Mouse (Mus musculus) liver, embryonic 15.5 days (tissue): ENCODE data around the gene Als2. TPM values are rescaled to one million over a fixed set of nuclear protein-coding genes. Genes with fewer than 3 reads are reported as not detected.

ENCODE experiments used
- ATAC-seq: fragments of 200-750 bp; cut with Nextera tagmentation; 2 replicates; pipeline ENCODE4 v1.8.0; 2017; ENCODE audit warnings: moderate number of reproducible peaks, mild to moderate bottlenecking, moderate library complexity; ENCODE audit not compliant: insufficient read depth
- H3K27ac ChIP-seq: fragments of 300-500 bp; sonication (generic); replicated peaks from 2 replicates; pipeline ENCODE4 v1.5.1; 2015; ENCODE audit warnings: mild to moderate bottlenecking, inconsistent platforms
- H3K27me3 ChIP-seq: fragments of 300-500 bp; sonication (generic); 2 replicates; pipeline ENCODE4 v1.6.1; 2015; ENCODE audit warnings: mild to moderate bottlenecking, inconsistent platforms
- H3K36me3 ChIP-seq: fragments of 300-500 bp; sonication (generic); replicated peaks from 2 replicates; pipeline ENCODE4 v1.6.1; 2015; ENCODE audit warnings: moderate library complexity, mild to moderate bottlenecking, inconsistent platforms
- H3K4me1 ChIP-seq: fragments of 300-500 bp; sonication (generic); replicated peaks from 2 replicates; pipeline ENCODE4 v1.6.1; 2015; ENCODE audit warnings: inconsistent platforms
- H3K4me2 ChIP-seq: fragments of 300-500 bp; sonication (generic); 2 replicates; pipeline ENCODE4 v1.6.1; 2015; ENCODE audit warnings: moderate library complexity, mild to moderate bottlenecking, inconsistent platforms
- H3K4me3 ChIP-seq: fragments of 300-500 bp; sonication (generic); replicated peaks from 2 replicates; pipeline ENCODE4 v1.5.1; 2015; ENCODE audit warnings: mild to moderate bottlenecking, inconsistent platforms
- H3K9ac ChIP-seq: fragments of 300-500 bp; sonication (generic); 2 replicates; pipeline ENCODE4 v1.6.1; 2015; ENCODE audit warnings: moderate library complexity, mild to moderate bottlenecking, inconsistent platforms
- H3K9me3 ChIP-seq: fragments of 300-500 bp; sonication (generic); replicated peaks from 2 replicates; pipeline ENCODE4 v1.6.1; 2016; ENCODE audit warnings: inconsistent platforms
- WGBS: fragments of 180-500 bp; shearing (Covaris S2); methylation state at CpG from one replicate; pipeline ENCODE4 v1.1.7; 2015; ENCODE audit warnings: mixed read lengths; ENCODE audit not compliant: insufficient replicate concordance; 5-methylcytosine and 5-hydroxymethylcytosine counted together
- polyA plus RNA-seq: library from polyadenylated mRNA; unstranded; fragments of >200 nt; fragmentation: Nextera tagmentation; extraction: Ambion mirVana; gene quantifications from 2 replicates; pipeline ENCODE4 v1.2.1, GENCODE M21; 2015

The Als2 gene
- polyA plus RNA-seq: 5.7 and 6.6 TPM in 2 replicates

DNA sequence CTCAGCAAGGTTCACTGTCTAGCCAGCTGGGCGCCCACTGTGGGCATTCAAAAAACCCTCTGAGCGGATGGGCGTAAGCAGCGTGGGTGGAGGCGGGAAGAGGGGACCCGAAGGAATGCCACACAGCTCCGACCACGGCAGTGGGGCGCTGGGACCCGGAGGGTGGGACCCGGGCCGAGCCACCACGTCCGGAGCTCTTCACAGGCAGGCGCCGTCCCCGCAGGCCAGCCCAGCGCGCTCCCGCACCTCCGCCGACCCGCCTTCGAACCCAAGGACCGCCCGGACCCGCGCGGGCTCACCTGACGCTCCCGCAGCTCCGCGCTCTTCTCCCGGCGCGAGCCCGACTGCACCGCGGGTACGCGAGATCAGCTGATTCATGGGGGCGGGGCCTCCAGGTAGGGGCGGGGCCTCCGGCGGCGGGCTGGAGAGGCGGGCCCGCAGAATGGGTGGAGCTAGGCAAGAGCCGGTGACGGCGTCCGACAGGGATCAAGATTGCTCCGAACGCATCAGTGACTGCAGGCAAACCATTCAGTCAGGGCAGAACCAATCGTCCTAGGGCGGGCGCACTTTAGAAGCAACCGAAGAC is at the start of gene Als2:
TSS of gene Als2 (minus strand) at position 376 of the 586 bp plus-strand sequence.
- Histone ChIP-seq H3K4me1 (peaks cover 30% of the 10 kb centered on the region), H3K4me2 (peak within 1 kb of the TSS; percentile 95), H3K9ac (peak within 1 kb of the TSS; percentile 87), H3K27ac (peak within 1 kb of the TSS; percentile 80), H3K4me3 (peak within 1 kb of the TSS; percentile 88), H3K36me3 (no peaks in the 10 kb centered on the region), H3K27me3 (no peaks in the 10 kb centered on the region), H3K9me3 (no peaks in the 10 kb centered on the region)
- under 1% methylated on average over 58 of the region's 58 CpGs for WGBS
- ATAC-seq: peak; percentile 93

DNA sequence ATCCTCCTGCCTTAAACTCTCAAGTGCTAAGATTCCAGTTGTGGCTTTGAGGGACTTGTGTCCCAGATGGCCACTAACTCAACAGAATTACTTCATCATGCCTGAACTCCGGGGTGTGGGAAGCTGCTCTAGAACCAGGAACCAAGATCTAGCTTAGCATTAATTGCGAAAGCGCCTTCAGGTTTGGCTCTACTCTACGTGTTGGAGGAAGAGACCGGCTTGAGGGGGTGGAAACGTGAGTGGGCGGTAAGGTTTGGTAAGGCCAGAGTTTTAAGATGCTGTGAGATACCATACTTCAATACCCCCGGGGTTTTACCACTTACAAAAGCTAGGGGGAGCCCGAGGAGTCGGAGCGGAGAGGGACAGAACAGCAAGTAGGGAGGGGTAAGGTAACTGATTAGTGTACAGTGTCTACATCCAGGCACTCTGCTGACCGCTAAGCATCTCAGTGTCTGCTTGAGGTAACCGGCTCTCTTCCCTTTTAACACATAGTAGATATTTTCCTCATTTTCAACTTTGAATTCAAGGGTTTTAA is 49.4 kb upstream of the Als2 start:
- no peak for ATAC-seq
- 60% methylated on average over 13 of the region's 13 CpGs for WGBS
- no peaks in the 10 kb centered on the region for H3K4me1 ChIP-seq

DNA sequence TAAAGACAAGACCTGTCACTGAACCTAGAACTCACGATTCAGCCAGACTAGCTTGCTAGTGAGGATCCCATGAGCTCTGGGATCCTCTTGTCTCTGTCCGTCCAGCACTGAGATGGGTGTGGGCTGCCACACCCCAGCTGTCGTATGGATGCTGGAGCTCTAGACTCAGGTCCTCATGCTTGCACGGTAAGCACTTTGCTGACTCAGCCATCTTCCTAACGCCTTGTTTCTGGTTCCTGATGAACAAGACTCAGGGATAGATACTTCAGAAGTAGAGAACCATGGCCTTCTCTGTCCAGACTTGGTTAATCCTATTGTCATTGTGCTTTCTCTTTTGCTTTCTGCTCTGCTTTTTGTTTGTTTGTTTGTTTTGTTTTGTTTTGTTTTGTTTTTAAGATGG is 48.8 kb upstream of the Als2 start:
- Histone ChIP-seq H3K27me3 (no peaks in the 10 kb centered on the region), H3K4me1 (no peaks in the 10 kb centered on the region), H3K36me3 (no peaks in the 10 kb centered on the region), H3K4me3 (no peak overlapping the region), H3K4me2 (no peak overlapping the region), H3K9ac (no peak overlapping the region), H3K9me3 (no peaks in the 10 kb centered on the region), H3K27ac (no peak overlapping the region)
- 47% methylated on average over 5 of the region's 5 CpGs for WGBS
- no peak for ATAC-seq

More for the DNA sequence above, 49.4 kb upstream of the Als2 start:
- Histone ChIP-seq H3K4me2 (no peak overlapping the region), H3K27ac (no peak overlapping the region), H3K27me3 (no peaks in the 10 kb centered on the region), H3K4me3 (no peak overlapping the region), H3K9ac (no peak overlapping the region), H3K9me3 (no peaks in the 10 kb centered on the region), H3K36me3 (no peaks in the 10 kb centered on the region)

DNA sequence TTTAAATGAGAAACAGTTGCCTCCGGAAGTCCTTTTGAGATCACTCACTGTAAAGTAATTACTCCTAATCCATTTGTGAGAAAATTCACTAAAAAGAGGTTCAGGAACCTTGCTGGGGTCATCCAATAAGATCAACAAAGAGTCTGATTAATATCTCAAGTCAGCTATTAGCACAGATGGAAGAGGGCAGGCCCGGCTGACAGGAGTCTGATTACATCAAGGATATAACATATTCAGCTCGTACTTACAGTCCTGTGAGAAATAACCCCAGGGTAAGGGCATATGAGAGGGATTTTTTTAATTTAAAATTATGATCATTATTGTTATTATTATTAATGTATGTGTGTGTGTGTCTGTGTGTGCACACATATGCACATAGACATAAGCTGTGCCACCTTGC is 35.2 kb upstream of the Als2 start:
- no peak overlapping the region for H3K9ac ChIP-seq
- no peak overlapping the region for H3K4me2 ChIP-seq
- WGBS: 63% methylated on average over 3 of the region's 3 CpGs
- no peak overlapping the region for H3K27ac ChIP-seq
- H3K4me1 ChIP-seq: no peaks in the 10 kb centered on the region
- H3K27me3 ChIP-seq: no peaks in the 10 kb centered on the region
- no peak overlapping the region for H3K4me3 ChIP-seq
- H3K36me3 ChIP-seq: no peaks in the 10 kb centered on the region
- ATAC-seq: no peak
- H3K9me3 ChIP-seq: no peaks in the 10 kb centered on the region

DNA sequence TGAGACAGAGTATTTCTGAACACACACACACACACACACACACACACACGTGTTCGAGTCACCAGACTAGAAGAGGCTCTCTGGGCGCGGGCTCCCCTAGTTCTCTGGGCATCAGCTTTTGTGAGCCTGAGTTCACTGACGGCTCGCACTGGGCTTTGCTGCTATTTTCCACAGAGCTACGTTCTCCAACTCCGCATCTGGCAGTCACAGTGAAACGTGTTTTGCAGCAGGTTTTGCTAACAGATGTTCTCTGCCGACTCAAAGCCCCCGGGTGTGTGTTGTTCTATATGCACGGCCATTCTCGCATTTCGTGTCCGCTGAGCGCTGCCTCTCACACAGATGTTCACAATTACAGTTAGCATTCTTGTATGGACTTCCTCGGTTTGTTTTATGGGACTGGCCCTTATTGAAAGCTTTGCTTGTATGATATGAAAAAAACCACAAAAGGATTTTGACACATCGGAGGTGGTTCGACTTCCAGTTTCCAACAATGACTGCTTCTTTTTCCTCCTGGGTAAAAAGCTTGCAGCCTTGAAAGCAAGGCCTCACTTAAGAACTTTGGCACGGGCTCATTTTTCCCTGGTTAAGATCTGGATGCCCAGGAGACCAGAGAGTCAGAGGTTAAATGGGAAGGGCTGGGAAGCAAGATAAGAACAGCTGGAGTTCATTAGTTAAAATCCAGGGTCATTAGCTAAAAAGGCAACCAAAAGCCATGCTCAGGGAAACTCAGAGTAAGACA is 33.1 kb upstream of the Als2 start:
- Histone ChIP-seq H3K4me2 (no peak overlapping the region), H3K36me3 (no peaks in the 10 kb centered on the region), H3K27ac (no peak overlapping the region), H3K9me3 (no peaks in the 10 kb centered on the region), H3K4me1 (no peaks in the 10 kb centered on the region), H3K9ac (no peak overlapping the region), H3K27me3 (no peaks in the 10 kb centered on the region), H3K4me3 (no peak overlapping the region)
- 71% methylated on average over 20 of the region's 20 CpGs for WGBS
- ATAC-seq: no peak

DNA sequence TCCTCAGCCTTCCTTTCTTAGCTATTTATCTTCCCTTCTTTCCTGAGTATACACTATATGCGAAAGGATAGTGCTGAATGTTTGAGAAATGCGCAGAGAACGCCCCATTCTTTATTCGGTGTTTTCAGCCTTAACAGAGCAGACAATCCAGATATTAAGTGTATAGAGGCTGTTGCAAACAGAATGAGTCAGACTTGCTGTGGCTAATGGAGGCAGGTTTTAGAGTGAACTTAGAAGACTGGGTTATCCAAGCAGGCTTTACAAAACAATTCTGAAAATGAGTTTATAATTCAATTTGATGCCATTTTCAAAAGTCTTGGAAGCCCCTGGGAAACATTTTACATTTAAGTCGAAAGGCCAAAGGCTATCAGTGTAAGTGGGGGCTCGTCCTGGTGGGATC is 32.4 kb upstream of the Als2 start:
- no peaks in the 10 kb centered on the region for H3K4me1 ChIP-seq
- ATAC-seq: no peak
- H3K9ac ChIP-seq: no peak overlapping the region
- no peak overlapping the region for H3K27ac ChIP-seq
- H3K9me3 ChIP-seq: no peaks in the 10 kb centered on the region
- WGBS: 77% methylated on average over 6 of the region's 6 CpGs
- no peaks in the 10 kb centered on the region for H3K36me3 ChIP-seq
- no peak overlapping the region for H3K4me2 ChIP-seq
- H3K27me3 ChIP-seq: no peaks in the 10 kb centered on the region
- no peak overlapping the region for H3K4me3 ChIP-seq

DNA sequence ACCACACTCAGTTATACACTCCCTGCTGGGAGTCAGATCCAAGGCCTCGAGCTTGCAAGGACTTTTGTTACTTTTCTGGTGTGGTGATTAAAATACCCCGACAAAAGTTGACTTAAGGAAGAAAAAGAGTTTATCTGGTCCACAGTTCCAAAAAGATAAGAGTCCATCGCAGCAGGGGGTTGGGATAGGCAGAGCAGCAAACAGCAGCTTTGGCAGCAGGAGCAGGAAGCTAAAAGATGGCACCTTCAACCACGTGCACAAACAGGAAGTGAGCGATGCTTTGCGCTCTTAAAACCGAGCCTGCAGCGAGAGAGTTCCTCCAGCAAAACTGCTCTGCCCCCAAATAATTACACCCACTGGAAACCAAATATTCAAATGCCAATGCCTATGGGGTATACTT is 31.9 kb upstream of the Als2 start:
- Histone ChIP-seq H3K9me3 (no peaks in the 10 kb centered on the region), H3K4me2 (no peak overlapping the region), H3K4me1 (no peaks in the 10 kb centered on the region), H3K9ac (no peak overlapping the region), H3K27me3 (no peaks in the 10 kb centered on the region), H3K27ac (no peak overlapping the region), H3K36me3 (no peaks in the 10 kb centered on the region), H3K4me3 (no peak overlapping the region)
- ATAC-seq: no peak
- WGBS: 31% methylated on average over 8 of the region's 8 CpGs

DNA sequence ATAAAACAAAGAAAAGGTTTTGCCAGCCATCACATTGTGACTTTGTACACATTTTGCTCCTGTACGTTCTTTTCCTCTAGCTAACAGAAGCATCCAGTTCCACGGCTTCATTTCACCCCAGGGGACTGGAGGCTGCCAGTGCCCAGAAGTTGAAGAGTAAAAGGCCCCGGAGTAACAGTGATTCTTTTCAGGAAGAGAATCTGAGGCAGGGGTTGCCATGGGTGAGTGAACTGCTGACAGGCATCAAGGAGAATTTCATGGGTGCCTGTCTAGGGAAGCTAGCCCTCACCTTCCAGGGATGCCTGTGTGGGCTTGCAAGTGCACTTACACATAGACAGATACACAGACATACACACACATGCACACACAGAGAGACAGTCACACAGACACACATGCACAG is 20.7 kb upstream of the Als2 start:
- Histone ChIP-seq H3K9me3 (no peaks in the 10 kb centered on the region), H3K4me2 (no peak overlapping the region)

DNA sequence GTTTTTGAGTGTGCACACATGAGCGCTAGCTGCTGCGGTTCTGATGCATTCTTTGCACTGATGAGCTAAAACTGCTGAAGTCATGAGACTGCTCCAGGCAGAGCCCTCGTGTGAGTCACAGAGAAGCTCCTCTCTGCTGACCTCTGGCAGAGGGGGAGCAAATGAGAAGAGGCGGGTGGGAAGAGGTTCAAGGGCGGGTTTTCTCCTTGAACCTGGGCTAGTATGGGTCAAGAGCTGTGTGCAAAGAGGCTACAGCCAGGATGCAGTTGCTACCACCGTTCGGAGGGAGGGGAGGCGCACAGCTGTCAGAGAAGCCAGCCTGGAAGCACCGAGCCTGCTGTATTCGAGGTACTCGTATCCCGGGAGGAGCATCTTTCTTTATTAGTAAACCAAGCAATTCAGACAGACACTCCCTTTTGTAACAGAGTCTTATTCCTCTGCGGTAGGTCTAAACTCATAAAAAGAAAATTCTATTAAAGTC is 19.8 kb upstream of the Als2 start, which contains the start of gene Cdk15:
TSS of gene Cdk15 (plus strand) at position 156 of the 481 bp plus-strand sequence.
- WGBS: 31% methylated on average over 13 of the region's 13 CpGs
- no peaks in the 10 kb centered on the region for H3K36me3 ChIP-seq
- peaks cover 10% of the 10 kb centered on the region for H3K27me3 ChIP-seq
- H3K27ac ChIP-seq: no peak within 1 kb of the TSS
- no peak for ATAC-seq
- H3K4me3 ChIP-seq: no peak within 1 kb of the TSS
- no peaks in the 10 kb centered on the region for H3K9me3 ChIP-seq
- H3K9ac ChIP-seq: no peak within 1 kb of the TSS
- no peak within 1 kb of the TSS for H3K4me2 ChIP-seq
- H3K4me1 ChIP-seq: no peaks in the 10 kb centered on the region

More for the DNA sequence above, 20.7 kb upstream of the Als2 start:
- Histone ChIP-seq H3K36me3 (no peaks in the 10 kb centered on the region), H3K27ac (no peak overlapping the region), H3K4me3 (no peak overlapping the region), H3K27me3 (peaks cover 10% of the 10 kb centered on the region), H3K4me1 (no peaks in the 10 kb centered on the region), H3K9ac (no peak overlapping the region)
- WGBS: 54% methylated on average over 3 of the region's 3 CpGs
- no peak for ATAC-seq

DNA sequence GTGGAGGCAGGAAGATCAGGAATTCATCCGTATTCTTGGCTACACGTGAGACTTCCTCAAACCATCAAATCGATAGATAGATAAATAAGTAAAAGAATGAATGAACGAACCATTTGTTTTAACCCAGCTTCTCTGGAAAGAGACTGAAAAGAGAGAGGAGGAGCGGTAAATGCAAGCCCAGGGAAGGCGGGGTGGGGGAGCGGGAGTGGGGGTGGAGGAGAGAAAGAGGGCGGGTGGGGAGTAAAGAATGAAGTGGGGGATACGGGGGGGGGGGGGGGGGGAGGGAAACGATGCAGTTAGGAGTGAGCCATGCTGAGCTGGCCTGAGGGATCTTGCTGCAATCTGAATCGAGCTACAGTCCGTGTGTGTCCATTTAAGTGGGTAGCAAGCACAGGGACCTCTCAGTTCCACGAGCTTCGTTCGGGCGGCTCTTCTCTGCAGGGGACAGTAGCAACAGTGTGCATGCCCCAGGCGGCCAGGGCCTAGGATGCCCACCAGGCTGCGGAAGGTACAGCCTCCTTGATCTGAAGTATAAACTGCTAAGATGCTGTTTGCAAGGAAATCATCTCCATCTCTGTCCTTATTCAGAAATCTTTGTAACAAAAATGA is 16.4 kb upstream of the Als2 start:
- no peak overlapping the region for H3K27ac ChIP-seq
- no peaks in the 10 kb centered on the region for H3K9me3 ChIP-seq
- H3K4me3 ChIP-seq: no peak overlapping the region
- no peak for ATAC-seq
- H3K27me3 ChIP-seq: peaks cover 10% of the 10 kb centered on the region
- no peaks in the 10 kb centered on the region for H3K36me3 ChIP-seq
- H3K9ac ChIP-seq: no peak overlapping the region
- peak overlapping the region; percentile 46 for H3K4me2 ChIP-seq
- 15% methylated on average over 17 of the region's 18 CpGs for WGBS
- no peaks in the 10 kb centered on the region for H3K4me1 ChIP-seq

DNA sequence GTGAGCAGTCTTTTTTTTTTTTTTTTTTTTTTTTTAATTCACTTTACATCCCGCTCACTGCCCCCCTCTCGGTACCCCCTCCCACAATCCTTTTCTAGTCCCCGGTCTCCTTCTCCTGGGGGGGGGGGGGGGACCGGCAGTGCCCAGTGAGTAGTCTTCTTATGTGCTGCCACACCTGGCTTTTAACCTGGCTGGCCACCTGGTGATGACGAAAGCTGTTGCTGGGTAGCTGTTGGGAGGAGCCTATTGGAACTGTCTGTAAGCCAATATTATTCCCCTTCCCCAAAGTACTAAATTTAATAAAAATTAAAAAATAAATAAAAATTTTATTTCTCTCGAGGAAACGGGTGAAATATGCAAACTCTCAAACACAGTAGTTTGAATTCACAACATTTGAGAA is 15.7 kb upstream of the Als2 start:
- no peak overlapping the region for H3K9ac ChIP-seq
- no peak overlapping the region for H3K4me3 ChIP-seq
- no peak for ATAC-seq
- no peak overlapping the region for H3K27ac ChIP-seq
- H3K36me3 ChIP-seq: no peaks in the 10 kb centered on the region
- no peaks in the 10 kb centered on the region for H3K9me3 ChIP-seq
- H3K27me3 ChIP-seq: peaks cover 10% of the 10 kb centered on the region
- 13% methylated on average over 7 of the region's 7 CpGs for WGBS
- peak overlapping the region; percentile 46 for H3K4me2 ChIP-seq
- H3K4me1 ChIP-seq: no peaks in the 10 kb centered on the region
